Mouse (Mus musculus) adrenal gland (tissue): Measurements from ENCODE around the gene Itga9.

Experiments used
- intact Hi-C: fragments of 180-260 bp; cut with DNase I; formaldehyde crosslinking; loops from one replicate; pipeline ENCODE4 v1.15.1; 2025

The Itga9 gene

GRCm38 (mm10) chr9:118717436-118717835, 110.9 kb downstream of the Itga9 start:
- intact Hi-C loops, result no loop called here

- intact Hi-C loops, result no loop called here
Measured at GRCm38 (mm10) chr9:118718511-118718910, 112.0 kb downstream of the Itga9 start.

- intact Hi-C loops, result no loop called here
Measured at GRCm38 (mm10) chr9:118721056-118721455, 114.6 kb downstream of the Itga9 start.

- intact Hi-C loops, result no loop called here
Measured at GRCm38 (mm10) chr9:118722789-118723325, 116.4 kb downstream of the Itga9 start.

GRCm38 (mm10) chr9:118725128-118725527, 118.6 kb downstream of the Itga9 start:
- intact Hi-C loops, result no loop called here

- intact Hi-C loops, result no loop called here
Measured at GRCm38 (mm10) chr9:118726550-118726949, 120.1 kb downstream of the Itga9 start.

- intact Hi-C loops, result no loop called here
Measured at GRCm38 (mm10) chr9:118728296-118728695, 121.8 kb downstream of the Itga9 start.

GRCm38 (mm10) chr9:118728987-118729386, 122.5 kb downstream of the Itga9 start:
- intact Hi-C loops, result no loop called here

GRCm38 (mm10) chr9:118730172-118730571, 123.7 kb downstream of the Itga9 start:
- intact Hi-C loops, result no loop called here

- intact Hi-C loops, result no loop called here
Measured at GRCm38 (mm10) chr9:118730871-118731390, 124.4 kb downstream of the Itga9 start.

- intact Hi-C loops, result no loop called here
Measured at GRCm38 (mm10) chr9:118731650-118732049, 125.2 kb downstream of the Itga9 start.

- intact Hi-C loops, result no loop called here
Measured at GRCm38 (mm10) chr9:118733601-118734000, 127.1 kb downstream of the Itga9 start.

GRCm38 (mm10) chr9:118737124-118737523, 130.6 kb downstream of the Itga9 start:
- intact Hi-C loops, result no loop called here

- intact Hi-C loops, result no loop called here
Measured at GRCm38 (mm10) chr9:118737601-118738137, 131.2 kb downstream of the Itga9 start.

GRCm38 (mm10) chr9:118738311-118738710, 131.8 kb downstream of the Itga9 start:
- intact Hi-C loops, result no loop called here

- intact Hi-C loops, result no loop called here
Measured at GRCm38 (mm10) chr9:118739071-118739470, 132.6 kb downstream of the Itga9 start.

GRCm38 (mm10) chr9:118739659-118740058, 133.2 kb downstream of the Itga9 start:
- intact Hi-C loops, result no loop called here

- intact Hi-C loops, result no loop called here
Measured at GRCm38 (mm10) chr9:118741268-118741667, 134.8 kb downstream of the Itga9 start.

- intact Hi-C loops, result no loop called here
Measured at GRCm38 (mm10) chr9:118749335-118749949, 143.0 kb downstream of the Itga9 start.

- intact Hi-C loops, result no loop called here
Measured at GRCm38 (mm10) chr9:118750828-118751227, 144.3 kb downstream of the Itga9 start.

GRCm38 (mm10) chr9:118752376-118752775, 145.9 kb downstream of the Itga9 start:
- intact Hi-C loops, result no loop called here

GRCm38 (mm10) chr9:118759462-118759861, 153.0 kb downstream of the Itga9 start:
- intact Hi-C loops, result no loop called here
